Mouse (Mus musculus) liver, embryonic 14.5 days (tissue): ENCODE measurements around the gene H2-DMa.

ENCODE experiments used
- CTCF ChIP-seq: IDR thresholded peaks from 2 replicates; pipeline ENCODE4 v1.5.1; 2016; ENCODE audit warnings: antibody characterized with exemption, low read depth, control low read depth
- EP300 ChIP-seq: IDR thresholded peaks from 2 replicates; pipeline ENCODE4 v1.6.1; 2016; ENCODE audit warnings: antibody characterized with exemption, low read depth

- TF ChIP-seq CTCF (no peak), EP300 (no peak)
Observed at GRCm38 (mm10) chr17:34186885-34187260, 67.5 kb downstream of the H2-DMa start.
